Mouse (Mus musculus) ES-E14 (cell line): ENCODE results near the gene Slc4a11.

Experiments
- CHD2 ChIP-seq: IDR thresholded peaks from 2 replicates; pipeline ENCODE4 v1.6.1; 2014; ENCODE audit warnings: mild to moderate bottlenecking, low read depth, low read length, inconsistent platforms
- HCFC1 ChIP-seq: IDR thresholded peaks from 2 replicates; pipeline ENCODE4 v1.6.1; 2012; ENCODE audit warnings: low read length, inconsistent platforms, borderline replicate concordance; ENCODE audit not compliant: insufficient read depth
- MAFK ChIP-seq: IDR thresholded peaks from 2 replicates; pipeline ENCODE4 v1.6.1; 2014; ENCODE audit warnings: mild to moderate bottlenecking, low read depth, low read length, inconsistent platforms; ENCODE audit not compliant: insufficient read depth
- ZC3H11A ChIP-seq: IDR thresholded peaks from 2 replicates; pipeline ENCODE4 v1.6.1; 2012; ENCODE audit warnings: low read depth, mild to moderate bottlenecking, inconsistent platforms, low read length, borderline replicate concordance
- ZNF384 ChIP-seq: IDR thresholded peaks from 2 replicates; pipeline ENCODE4 v1.6.1; 2012; ENCODE audit warnings: low read depth, low read length, inconsistent platforms

DNA sequence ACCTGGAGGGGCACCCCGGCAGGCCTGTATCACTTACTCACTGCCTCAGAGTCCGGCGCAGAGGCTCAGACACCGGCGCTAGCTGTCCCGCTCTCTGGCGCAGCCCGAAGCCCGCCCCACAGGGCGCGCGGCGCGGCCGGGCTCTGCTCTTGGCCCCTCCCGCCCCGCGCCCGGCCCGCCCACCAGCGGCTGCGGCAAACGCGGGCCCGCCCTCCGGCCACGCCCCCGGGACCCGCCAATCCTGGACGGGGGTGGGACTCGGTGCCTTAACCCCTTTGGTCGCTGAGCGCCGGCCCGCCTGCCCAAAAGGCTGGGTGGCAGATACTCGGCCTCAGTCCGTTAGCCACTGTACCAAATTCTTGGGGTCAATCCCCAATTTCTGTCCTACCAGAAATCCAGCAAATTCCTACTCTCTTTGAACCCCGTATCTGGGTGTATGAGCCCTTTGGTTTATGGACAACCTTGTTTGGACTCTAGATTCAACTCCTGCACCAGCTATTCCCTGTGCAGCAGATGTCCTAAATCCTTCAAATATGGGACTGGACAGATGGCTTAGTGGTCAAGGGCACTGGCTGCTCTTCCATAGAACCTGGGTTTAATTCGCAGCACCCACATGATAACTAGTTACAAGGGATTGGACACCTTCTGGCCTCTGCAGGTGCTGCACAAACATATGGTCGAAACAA lies 54.5 kb downstream of the Slc4a11 start, which contains the start of gene Lzts3:
- no peak for TF ChIP-seq HCFC1
- no peak for TF ChIP-seq ZC3H11A
- TF ChIP-seq MAFK, result no peak
- no peak for TF ChIP-seq CHD2
- no peak for TF ChIP-seq ZNF384
